Mouse (Mus musculus) bone marrow macrophage, adult 2 months (primary cell): ENCODE results near the gene Nprl3. TPM values are rescaled to one million over a fixed set of nuclear protein-coding genes. Genes with fewer than 3 reads are reported as not detected.

Experiments used
- H3K27ac ChIP-seq: 2 replicates; pipeline ENCODE4 v1.5.1; 2012; ENCODE audit warnings: low read depth, low read length; ENCODE audit not compliant: insufficient read depth
- H3K4me1 ChIP-seq: 2 replicates; pipeline ENCODE4 v1.6.1; 2012; ENCODE audit warnings: low read length; ENCODE audit not compliant: control insufficient read depth, insufficient read depth
- H3K4me3 ChIP-seq: 2 replicates; pipeline ENCODE4 v1.5.1; 2012; ENCODE audit warnings: mild to moderate bottlenecking, low read length, moderate library complexity; ENCODE audit not compliant: insufficient read depth
- CTCF ChIP-seq: IDR thresholded peaks from 2 replicates; pipeline ENCODE4 v1.5.1; 2012; ENCODE audit warnings: low read depth, mild to moderate bottlenecking, low read length, moderate library complexity
- POLR2A ChIP-seq: IDR thresholded peaks from 2 replicates; pipeline ENCODE4 v1.6.1; 2012; ENCODE audit warnings: mild to moderate bottlenecking, low read depth, low read length, borderline replicate concordance
- polyA plus RNA-seq: library from polyadenylated mRNA; stranded (reverse); fragments of >200 nt; gene quantifications from 2 replicates; pipeline ENCODE4 v1.2.4, GENCODE M21; 2012; ENCODE audit not compliant: missing spikeins, insufficient read depth, insufficient read length

Gene Nprl3
- polyA plus RNA-seq, 1 experiment: 18.5 TPM

- peak overlapping the region; percentile 19; the same call in 1 of the 2 replicates for H3K27ac ChIP-seq
- H3K4me3 ChIP-seq: no peak overlapping the region
- peaks cover 18% of the 10 kb centered on the region for H3K4me1 ChIP-seq
- TF ChIP-seq CTCF: no peak
- no peak for TF ChIP-seq POLR2A
Observed at GRCm38 (mm10) chr11:32231125-32231524, 36.4 kb downstream of the Nprl3 start.

GRCm38 (mm10) chr11:32230220-32230619 is 37.3 kb downstream of the Nprl3 start:
- peaks cover 27% of the 10 kb centered on the region for H3K4me1 ChIP-seq
- no peak overlapping the region for H3K27ac ChIP-seq
- TF ChIP-seq POLR2A: no peak
- TF ChIP-seq CTCF: no peak
- no peak overlapping the region for H3K4me3 ChIP-seq

GRCm38 (mm10) chr11:32228292-32228845 is 39.1 kb downstream of the Nprl3 start:
- peaks cover 43% of the 10 kb centered on the region for H3K4me1 ChIP-seq
- no peak overlapping the region for H3K4me3 ChIP-seq
- no peak for TF ChIP-seq CTCF
- TF ChIP-seq POLR2A: no peak
- no peak overlapping the region for H3K27ac ChIP-seq

- TF ChIP-seq POLR2A (no peak), CTCF (no peak)
- Histone ChIP-seq H3K27ac (no peak overlapping the region), H3K4me3 (no peak overlapping the region), H3K4me1 (peaks cover 47% of the 10 kb centered on the region)
Observed at GRCm38 (mm10) chr11:32227555-32227954, 40.0 kb downstream of the Nprl3 start.

- H3K27ac ChIP-seq: 0 out of 2 replicates have a peak overlapping the region, but pooled peaks have one; percentile 78
- no peak for TF ChIP-seq CTCF
- no peak for TF ChIP-seq POLR2A
Observed at GRCm38 (mm10) chr11:32227041-32227440, 40.5 kb downstream of the Nprl3 start.

GRCm38 (mm10) chr11:32226124-32226871 is 41.2 kb downstream of the Nprl3 start, which contains the start of gene Mpg:
Mpg (plus strand) TSS chr11:32226505.
- H3K4me3 ChIP-seq: peak within 1 kb of the TSS; percentile 90
- H3K4me1 ChIP-seq: peaks cover 47% of the 10 kb centered on the region
- peak within 1 kb of the TSS; percentile 86 for H3K27ac ChIP-seq
- TF ChIP-seq POLR2A (peak; percentile 98), CTCF (no peak; the same call in 1 of the 2 replicates)

More at GRCm38 (mm10) chr11:32227041-32227440, 40.5 kb downstream of the Nprl3 start:
- peak overlapping the region; percentile 90 for H3K4me3 ChIP-seq
- peaks cover 51% of the 10 kb centered on the region for H3K4me1 ChIP-seq

- H3K27ac ChIP-seq: peak overlapping the region; percentile 86
- TF ChIP-seq POLR2A: no peak
- no peak for TF ChIP-seq CTCF
- peaks cover 41% of the 10 kb centered on the region for H3K4me1 ChIP-seq
- H3K4me3 ChIP-seq: no peak overlapping the region; the same call in 1 of the 2 replicates
Observed at GRCm38 (mm10) chr11:32225222-32226104, 42.0 kb downstream of the Nprl3 start.

GRCm38 (mm10) chr11:32224468-32225139 is 42.9 kb downstream of the Nprl3 start:
- H3K27ac ChIP-seq: peak overlapping the region; percentile 86
- peak overlapping the region; percentile 7; the same call in 1 of the 2 replicates for H3K4me3 ChIP-seq
- H3K4me1 ChIP-seq: peaks cover 40% of the 10 kb centered on the region

GRCm38 (mm10) chr11:32223297-32223967 is 44.1 kb downstream of the Nprl3 start:
- Histone ChIP-seq H3K4me1 (peaks cover 50% of the 10 kb centered on the region), H3K4me3 (no peak overlapping the region), H3K27ac (no peak overlapping the region)
- TF ChIP-seq CTCF (no peak), POLR2A (no peak)

More at GRCm38 (mm10) chr11:32224468-32225139, 42.9 kb downstream of the Nprl3 start:
- no peak for TF ChIP-seq POLR2A
